Mouse (Mus musculus) intestine, embryonic 15.5 days (tissue): ENCODE data around the gene Malrd1. TPM values are rescaled to one million over a fixed set of nuclear protein-coding genes. Genes with fewer than 3 reads are reported as not detected.

Source experiments
- ATAC-seq: fragments of 200-750 bp; cut with Nextera tagmentation; 2 replicates; pipeline ENCODE4 v1.8.0; 2017; ENCODE audit warnings: moderate TSS enrichment, moderate library complexity
- H3K27ac ChIP-seq: fragments of 300-500 bp; sonication (generic); 2 replicates; pipeline ENCODE4 v1.5.1; 2015; ENCODE audit warnings: mild to moderate bottlenecking, inconsistent platforms
- H3K27me3 ChIP-seq: fragments of 300-500 bp; sonication (generic); replicated peaks from 2 replicates; pipeline ENCODE4 v1.6.1; 2015; ENCODE audit warnings: inconsistent platforms
- H3K36me3 ChIP-seq: fragments of 300-500 bp; sonication (generic); 2 replicates; pipeline ENCODE4 v1.6.1; 2015; ENCODE audit warnings: inconsistent platforms
- H3K4me1 ChIP-seq: fragments of 300-500 bp; sonication (generic); replicated peaks from 2 replicates; pipeline ENCODE4 v1.6.1; 2015; ENCODE audit warnings: inconsistent platforms
- H3K4me2 ChIP-seq: fragments of 300-500 bp; sonication (generic); replicated peaks from 2 replicates; pipeline ENCODE4 v1.6.1; 2015; ENCODE audit warnings: mild to moderate bottlenecking, inconsistent platforms
- H3K4me3 ChIP-seq: fragments of 300-500 bp; sonication (generic); replicated peaks from 2 replicates; pipeline ENCODE4 v1.5.1; 2015; ENCODE audit warnings: inconsistent platforms
- H3K9ac ChIP-seq: fragments of 300-500 bp; sonication (generic); 2 replicates; pipeline ENCODE4 v1.6.1; 2015; ENCODE audit warnings: inconsistent platforms
- H3K9me3 ChIP-seq: fragments of 300-500 bp; sonication (generic); 2 replicates; pipeline ENCODE4 v1.6.1; 2016; ENCODE audit warnings: inconsistent platforms
- WGBS: fragments of 180-500 bp; shearing (Covaris S2); methylation state at CpG from one replicate; pipeline ENCODE4 v1.1.7; 2015; 5-methylcytosine and 5-hydroxymethylcytosine counted together
- polyA plus RNA-seq: library from polyadenylated mRNA; unstranded; fragments of >200 nt; fragmentation: Nextera tagmentation; extraction: Ambion mirVana; gene quantifications from 2 replicates; pipeline ENCODE4 v1.2.1, GENCODE M21; 2015

Malrd1 gene
- 1.1 and 1.5 TPM in 2 replicates for polyA plus RNA-seq

DNA sequence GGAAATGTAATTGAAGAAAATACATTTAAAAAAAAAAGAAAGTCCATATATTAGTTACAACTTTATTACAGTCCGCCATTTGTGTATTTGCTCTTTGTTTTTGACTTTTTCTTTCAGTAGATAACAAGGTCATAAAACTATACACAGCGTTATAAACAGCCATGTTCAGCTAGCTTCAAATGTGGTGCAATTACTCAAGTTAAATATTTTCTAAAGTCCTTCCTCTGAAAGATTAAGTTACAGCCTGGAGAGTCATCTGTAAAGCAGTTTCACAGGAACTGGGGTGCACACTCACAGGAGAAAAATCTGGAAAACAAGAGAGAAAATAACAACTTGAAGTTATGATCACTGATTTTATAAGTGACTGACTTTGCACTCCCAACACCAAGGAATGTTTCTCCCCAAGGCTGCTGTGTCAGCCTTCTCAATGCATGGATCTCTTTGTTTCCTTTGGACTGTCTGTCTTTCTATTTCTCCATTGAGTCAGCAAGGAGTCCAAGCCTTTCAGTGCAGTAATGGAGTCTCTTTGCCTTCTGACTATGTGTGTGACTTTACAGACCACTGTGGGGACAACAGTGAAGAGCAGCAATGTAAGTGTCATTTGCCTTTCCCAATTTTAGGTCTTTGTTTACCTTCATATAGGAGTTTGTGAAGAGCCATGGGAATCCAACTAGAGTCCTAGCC lies at the start of gene Malrd1:
Gene Malrd1, plus strand, starts transcription at position 239 of the 684 bp plus-strand sequence.
- WGBS = 56% methylated on average over 2 of the region's 2 CpGs
- no peak within 1 kb of the TSS for H3K4me3 ChIP-seq
- 0 out of 2 replicates have a peak, but pooled peaks cover 3% of the 10 kb centered on the region for H3K9me3 ChIP-seq
- peak; percentile 96 for ATAC-seq
- H3K4me2 ChIP-seq = peak within 1 kb of the TSS; percentile 35
- H3K4me1 ChIP-seq = no peaks in the 10 kb centered on the region
- H3K9ac ChIP-seq = no peak within 1 kb of the TSS
- H3K27me3 ChIP-seq = no peaks in the 10 kb centered on the region
- no peaks in the 10 kb centered on the region for H3K36me3 ChIP-seq
- H3K27ac ChIP-seq = 0 out of 2 replicates have a peak within 1 kb of the TSS, but pooled peaks have one; percentile 40

DNA sequence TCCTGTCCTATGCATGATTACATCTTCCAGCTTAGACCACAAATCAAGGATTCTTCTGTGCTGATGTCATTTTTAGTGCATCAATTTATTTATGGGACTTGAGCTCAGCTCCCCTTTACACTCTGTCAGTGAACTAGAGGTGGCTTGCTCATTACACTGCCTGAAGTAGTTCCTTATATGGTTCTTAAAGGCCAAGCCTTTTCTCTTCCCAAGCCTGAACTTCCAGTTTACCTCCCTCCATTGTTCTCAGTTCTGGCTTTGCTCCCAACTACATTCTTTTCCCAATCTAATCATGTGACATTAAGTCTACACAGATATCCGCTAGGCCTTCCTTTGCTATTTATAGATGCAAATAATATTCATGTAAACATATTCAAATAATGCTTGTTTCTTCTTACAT lies 12.4 kb downstream of the Malrd1 start:
- WGBS = 76% methylated on average over 1 of the region's 1 CpGs
- Histone ChIP-seq H3K9me3 (no peaks in the 10 kb centered on the region), H3K36me3 (no peaks in the 10 kb centered on the region), H3K4me3 (no peak overlapping the region), H3K4me2 (no peak overlapping the region), H3K9ac (no peak overlapping the region), H3K27ac (no peak overlapping the region), H3K27me3 (no peaks in the 10 kb centered on the region), H3K4me1 (no peaks in the 10 kb centered on the region)
- ATAC-seq = no peak

DNA sequence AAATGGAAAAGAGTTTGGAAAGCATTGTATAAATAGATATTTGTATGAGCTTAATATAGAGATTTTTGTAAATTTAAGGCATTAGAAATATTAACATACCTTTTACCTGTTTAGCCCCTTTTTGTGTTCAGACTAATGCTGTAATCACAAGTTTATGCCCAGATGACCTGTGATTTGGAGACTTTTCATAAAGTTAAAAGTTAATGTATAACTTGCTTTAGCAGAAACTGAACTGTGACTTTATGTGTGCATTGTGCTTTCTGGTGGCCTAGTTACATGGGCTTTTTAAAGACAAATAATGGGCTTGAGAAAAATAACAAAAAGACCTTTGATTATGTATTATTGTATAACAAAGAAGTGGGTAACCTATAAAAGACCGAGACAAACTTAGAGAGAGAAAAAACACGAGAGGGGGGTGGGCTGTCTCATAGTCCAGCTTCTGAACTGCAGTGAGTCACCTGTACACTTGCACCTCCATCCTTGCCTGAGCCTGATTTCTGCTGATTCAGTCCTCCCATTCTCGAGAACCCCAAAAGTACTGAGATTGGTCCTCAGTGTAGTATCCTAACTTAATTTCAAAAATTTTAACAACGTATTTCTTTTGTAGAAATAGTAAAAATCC lies 87.2 kb downstream of the Malrd1 start:
- Histone ChIP-seq H3K36me3 (no peaks in the 10 kb centered on the region), H3K4me3 (no peak overlapping the region), H3K4me2 (no peak overlapping the region), H3K27me3 (no peaks in the 10 kb centered on the region), H3K9ac (no peak overlapping the region), H3K27ac (no peak overlapping the region), H3K4me1 (no peaks in the 10 kb centered on the region), H3K9me3 (no peaks in the 10 kb centered on the region)
- ATAC-seq = peak; percentile 91
- WGBS = 47% methylated on average over 4 of the region's 4 CpGs

DNA sequence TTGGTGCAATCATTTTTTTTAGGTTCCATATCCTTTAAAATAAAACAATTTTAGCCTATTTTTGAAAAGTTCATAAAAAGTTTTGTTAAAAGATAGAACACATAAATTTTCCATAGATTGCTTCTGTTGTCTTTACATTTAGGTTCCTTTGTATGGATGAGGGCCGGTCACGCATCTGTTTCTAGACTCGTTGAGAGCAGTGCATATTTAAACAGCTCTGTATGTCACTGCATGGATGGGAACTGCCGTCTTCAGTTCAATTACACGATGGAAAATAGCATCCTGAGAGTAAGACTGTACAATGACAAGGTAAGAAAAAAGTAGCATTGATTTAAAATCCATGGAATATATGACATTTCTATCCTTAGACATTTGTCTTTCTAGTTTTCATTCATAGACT lies 87.7 kb downstream of the Malrd1 start:
- Histone ChIP-seq H3K4me1 (no peaks in the 10 kb centered on the region), H3K4me3 (no peak overlapping the region), H3K4me2 (no peak overlapping the region), H3K36me3 (no peaks in the 10 kb centered on the region), H3K27me3 (no peaks in the 10 kb centered on the region), H3K9me3 (no peaks in the 10 kb centered on the region), H3K27ac (no peak overlapping the region), H3K9ac (no peak overlapping the region)
- 68% methylated on average over 5 of the region's 5 CpGs for WGBS
- ATAC-seq = peak; percentile 66; the same call in 1 of the 2 replicates

- H3K27me3 ChIP-seq = no peaks in the 10 kb centered on the region
- H3K9me3 ChIP-seq = no peaks in the 10 kb centered on the region
- H3K4me1 ChIP-seq = no peaks in the 10 kb centered on the region
- no peak overlapping the region for H3K4me2 ChIP-seq
- H3K9ac ChIP-seq = no peak overlapping the region
- H3K4me3 ChIP-seq = no peak overlapping the region
- ATAC-seq = no peak
- 80% methylated on average over 1 of the region's 1 CpGs for WGBS
- no peaks in the 10 kb centered on the region for H3K36me3 ChIP-seq
- no peak overlapping the region for H3K27ac ChIP-seq
These were observed 109.5 kb downstream of the Malrd1 start for GRCm38 (mm10) chr2:15635761-15636160.

- H3K27me3 ChIP-seq = no peaks in the 10 kb centered on the region
- no peak overlapping the region for H3K9ac ChIP-seq
These were observed 117.6 kb downstream of the Malrd1 start for GRCm38 (mm10) chr2:15643864-15644263.

DNA sequence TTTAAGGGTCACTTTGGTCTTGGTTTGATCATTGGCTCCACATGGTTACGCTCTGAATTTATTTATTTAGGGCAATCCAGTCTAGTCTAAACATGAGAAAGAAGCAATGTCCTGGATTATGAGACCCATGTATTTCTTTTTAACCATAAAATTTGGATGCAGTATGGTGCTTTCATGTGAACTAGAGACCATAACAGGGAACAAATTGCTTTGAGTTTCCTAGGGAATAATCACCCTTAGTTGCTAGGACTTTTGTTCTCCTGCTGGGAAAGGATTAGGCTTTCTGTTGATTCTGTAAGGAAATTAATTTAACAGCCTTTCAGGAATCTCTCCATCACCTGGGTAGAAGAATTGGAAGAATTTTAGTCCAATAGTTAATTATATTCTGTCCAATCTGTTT lies 130.1 kb downstream of the Malrd1 start:
- H3K36me3 ChIP-seq = no peaks in the 10 kb centered on the region
- H3K4me3 ChIP-seq = no peak overlapping the region
- H3K9me3 ChIP-seq = no peaks in the 10 kb centered on the region
- no peak for ATAC-seq
- no peak overlapping the region for H3K4me2 ChIP-seq
- no peak overlapping the region for H3K27ac ChIP-seq
- H3K9ac ChIP-seq = no peak overlapping the region
- no peaks in the 10 kb centered on the region for H3K4me1 ChIP-seq
- 69% methylated on average over 1 of the region's 1 CpGs for WGBS
- H3K27me3 ChIP-seq = no peaks in the 10 kb centered on the region

More at GRCm38 (mm10) chr2:15643864-15644263, 117.6 kb downstream of the Malrd1 start:
- H3K4me3 ChIP-seq = no peak overlapping the region
- no peak overlapping the region for H3K27ac ChIP-seq
- no peaks in the 10 kb centered on the region for H3K9me3 ChIP-seq
- no peaks in the 10 kb centered on the region for H3K4me1 ChIP-seq
- ATAC-seq = no peak
- 80% methylated on average over 1 of the region's 1 CpGs for WGBS
- no peaks in the 10 kb centered on the region for H3K36me3 ChIP-seq
- H3K4me2 ChIP-seq = no peak overlapping the region

- WGBS = 84% methylated on average over 3 of the region's 3 CpGs
- no peaks in the 10 kb centered on the region for H3K27me3 ChIP-seq
- no peak overlapping the region for H3K4me2 ChIP-seq
- no peaks in the 10 kb centered on the region for H3K36me3 ChIP-seq
- H3K4me3 ChIP-seq = no peak overlapping the region
- no peak for ATAC-seq
- no peaks in the 10 kb centered on the region for H3K4me1 ChIP-seq
- no peak overlapping the region for H3K9ac ChIP-seq
- H3K27ac ChIP-seq = no peak overlapping the region
- H3K9me3 ChIP-seq = no peaks in the 10 kb centered on the region
These were observed 176.7 kb downstream of the Malrd1 start for GRCm38 (mm10) chr2:15702977-15703376.

GRCm38 (mm10) chr2:15740945-15741344 lies 214.7 kb downstream of the Malrd1 start:
- Histone ChIP-seq H3K9me3 (no peaks in the 10 kb centered on the region), H3K36me3 (no peaks in the 10 kb centered on the region), H3K27ac (no peak overlapping the region), H3K27me3 (no peaks in the 10 kb centered on the region), H3K4me2 (no peak overlapping the region), H3K4me1 (no peaks in the 10 kb centered on the region), H3K4me3 (no peak overlapping the region), H3K9ac (no peak overlapping the region)
- no peak for ATAC-seq
- WGBS = 92% methylated on average over 1 of the region's 1 CpGs

DNA sequence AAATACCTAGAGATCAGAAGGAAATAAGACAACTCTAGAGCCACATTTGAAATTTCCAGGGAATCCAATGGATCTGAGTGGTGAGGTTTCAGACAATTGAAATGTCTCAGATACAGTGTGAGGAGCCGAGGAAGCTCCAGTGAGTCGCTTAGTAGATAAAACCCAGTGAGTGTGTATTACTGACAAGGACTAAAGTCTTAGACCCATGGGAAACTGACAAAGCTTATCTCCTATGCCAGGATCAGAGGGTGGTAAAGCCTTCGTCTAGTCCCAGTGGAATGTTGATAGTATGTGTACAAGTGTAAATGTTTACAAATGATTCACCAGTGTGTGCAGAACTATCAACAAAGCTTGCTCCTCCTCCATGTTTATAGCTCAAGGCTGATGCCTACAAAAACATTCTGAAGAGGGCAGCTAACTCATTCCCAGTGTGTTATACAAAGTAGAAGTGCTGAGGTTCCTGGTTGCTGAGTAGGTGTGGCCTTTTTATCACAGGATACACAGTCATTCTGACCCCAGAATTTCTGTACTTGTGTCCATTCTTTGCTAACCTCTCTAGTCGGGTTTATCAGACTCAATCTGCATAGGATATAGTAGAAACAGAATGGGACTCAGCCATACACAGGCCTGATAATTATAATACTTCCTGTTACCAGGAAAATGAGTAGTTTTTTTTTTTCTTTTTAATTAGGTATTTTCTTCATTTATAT lies 218.9 kb downstream of the Malrd1 start:
- no peaks in the 10 kb centered on the region for H3K36me3 ChIP-seq

DNA sequence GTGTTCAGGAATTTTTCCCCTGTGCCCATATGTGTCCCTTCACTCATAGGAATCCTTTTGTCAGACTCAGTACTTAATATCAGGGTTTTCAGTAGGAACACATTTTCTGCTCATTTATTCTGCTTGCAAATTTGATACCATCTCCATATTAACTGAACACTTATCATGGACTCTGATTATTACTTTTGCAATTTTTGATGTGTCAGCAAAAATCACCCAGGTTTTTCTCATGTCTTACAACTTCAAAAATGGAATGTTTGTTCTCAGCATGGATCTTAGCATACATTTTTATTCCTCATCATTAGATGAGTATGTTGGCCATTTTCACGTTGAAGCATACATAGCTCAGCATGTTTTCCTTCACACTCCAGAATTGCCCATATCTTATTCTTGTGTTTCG lies 258.5 kb downstream of the Malrd1 start:
- Histone ChIP-seq H3K9me3 (no peaks in the 10 kb centered on the region), H3K36me3 (no peaks in the 10 kb centered on the region), H3K4me2 (no peak overlapping the region), H3K27me3 (no peaks in the 10 kb centered on the region), H3K4me3 (no peak overlapping the region), H3K9ac (no peak overlapping the region), H3K4me1 (no peaks in the 10 kb centered on the region), H3K27ac (no peak overlapping the region)
- no peak for ATAC-seq
- WGBS = 88% methylated on average over 2 of the region's 2 CpGs

More for the DNA sequence above, 218.9 kb downstream of the Malrd1 start:
- Histone ChIP-seq H3K4me3 (no peak overlapping the region), H3K9ac (no peak overlapping the region), H3K9me3 (no peaks in the 10 kb centered on the region), H3K4me2 (no peak overlapping the region), H3K4me1 (no peaks in the 10 kb centered on the region), H3K27ac (no peak overlapping the region), H3K27me3 (no peaks in the 10 kb centered on the region)
- ATAC-seq = no peak
- WGBS = 40% methylated on average over 4 of the region's 4 CpGs

DNA sequence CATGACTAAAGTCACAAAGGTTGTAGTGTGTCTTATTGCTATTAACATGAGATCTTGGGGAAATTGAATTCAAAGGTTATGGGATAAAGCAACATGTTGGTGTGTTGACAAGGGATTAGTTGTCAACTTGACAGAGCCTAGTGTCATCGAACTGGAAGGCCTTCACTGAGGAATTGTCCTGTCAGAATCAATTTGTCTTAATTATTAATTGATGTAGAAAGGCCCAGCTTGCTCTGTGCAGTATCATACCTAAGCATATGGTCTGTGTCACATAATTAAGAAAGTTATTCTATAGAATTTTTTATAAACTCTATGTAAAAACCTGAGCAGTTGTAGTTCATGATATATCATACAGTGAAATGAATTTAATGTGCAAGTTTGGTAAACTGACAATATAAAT lies 289.4 kb downstream of the Malrd1 start:
- Histone ChIP-seq H3K9me3 (no peaks in the 10 kb centered on the region), H3K36me3 (no peaks in the 10 kb centered on the region), H3K27me3 (no peaks in the 10 kb centered on the region), H3K4me1 (no peaks in the 10 kb centered on the region), H3K4me3 (no peak overlapping the region), H3K4me2 (no peak overlapping the region), H3K27ac (no peak overlapping the region), H3K9ac (no peak overlapping the region)
- 60% methylated on average over 1 of the region's 1 CpGs for WGBS
- ATAC-seq = no peak
